Mouse (Mus musculus) heart, embryonic 13.5 days (tissue): ENCODE measurements around the gene Sugt1. TPM values are rescaled to one million over a fixed set of nuclear protein-coding genes. Genes with fewer than 3 reads are reported as not detected.

Source experiments
- ATAC-seq: fragments of 200-750 bp; cut with Nextera tagmentation; 2 replicates; pipeline ENCODE4 v1.8.0; 2017; ENCODE audit warnings: moderate TSS enrichment; ENCODE audit not compliant: insufficient number of reproducible peaks, low FRiP score, low TSS enrichment; ENCODE audit errors: extremely low read depth
- H3K27ac ChIP-seq: fragments of 300-500 bp; sonication (generic); replicated peaks from 2 replicates; pipeline ENCODE4 v1.5.1; 2015; ENCODE audit warnings: moderate library complexity, mild to moderate bottlenecking, inconsistent platforms
- H3K27me3 ChIP-seq: fragments of 300-500 bp; sonication (generic); replicated peaks from 2 replicates; pipeline ENCODE4 v1.6.1; 2015; ENCODE audit warnings: mild to moderate bottlenecking, inconsistent platforms
- H3K36me3 ChIP-seq: fragments of 300-500 bp; sonication (generic); 2 replicates; pipeline ENCODE4 v1.6.1; 2015; ENCODE audit warnings: mild to moderate bottlenecking, inconsistent platforms
- H3K4me1 ChIP-seq: fragments of 300-500 bp; sonication (generic); 2 replicates; pipeline ENCODE4 v1.6.1; 2015; ENCODE audit warnings: inconsistent platforms
- H3K4me2 ChIP-seq: fragments of 300-500 bp; sonication (generic); 2 replicates; pipeline ENCODE4 v1.6.1; 2015; ENCODE audit warnings: inconsistent platforms, mild to moderate bottlenecking, moderate library complexity
- H3K4me3 ChIP-seq: fragments of 300-500 bp; sonication (generic); 2 replicates; pipeline ENCODE4 v1.5.1; 2015; ENCODE audit warnings: moderate library complexity, mild to moderate bottlenecking, inconsistent platforms
- H3K9ac ChIP-seq: fragments of 300-500 bp; sonication (generic); 2 replicates; pipeline ENCODE4 v1.6.1; 2015; ENCODE audit warnings: inconsistent platforms, mild to moderate bottlenecking, moderate library complexity
- H3K9me3 ChIP-seq: fragments of 300-500 bp; sonication (generic); 2 replicates; pipeline ENCODE4 v1.6.1; 2016; ENCODE audit warnings: inconsistent platforms
- WGBS: fragments of 180-500 bp; shearing (Covaris S2); methylation state at CpG from one replicate; pipeline ENCODE4 v1.1.7; 2015; ENCODE audit warnings: mixed read lengths; 5-methylcytosine and 5-hydroxymethylcytosine counted together
- polyA plus RNA-seq: library from polyadenylated mRNA; unstranded; fragments of >200 nt; fragmentation: Nextera tagmentation; extraction: Ambion mirVana; gene quantifications from 2 replicates; pipeline ENCODE4 v1.2.1, GENCODE M21; 2015

The Sugt1 gene
- polyA plus RNA-seq = 95.3 and 108 TPM in 2 replicates

- under 1% methylated on average over 60 of the region's 60 CpGs for WGBS
- ATAC-seq = peak; percentile 99
- Histone ChIP-seq H3K9ac (peak within 1 kb of the TSS; percentile 87), H3K4me3 (peak within 1 kb of the TSS; percentile 73), H3K27ac (peak within 1 kb of the TSS; percentile 92), H3K4me1 (peaks cover 25% of the 10 kb centered on the region), H3K36me3 (peaks cover 25% of the 10 kb centered on the region), H3K4me2 (peak within 1 kb of the TSS; percentile 94), H3K27me3 (no peaks in the 10 kb centered on the region), H3K9me3 (no peaks in the 10 kb centered on the region)
Measured at GRCm38 (mm10) chr14:79587139-79587851, at the start of gene Sugt1. TSS of gene Sugt1 (plus strand) at chr14:79587691.

- Histone ChIP-seq H3K27me3 (no peaks in the 10 kb centered on the region), H3K36me3 (0 out of 2 replicates have a peak, but pooled peaks cover 3% of the 10 kb centered on the region), H3K9ac (no peak overlapping the region), H3K9me3 (no peaks in the 10 kb centered on the region), H3K27ac (no peak overlapping the region), H3K4me3 (no peak overlapping the region), H3K4me1 (peaks cover 45% of the 10 kb centered on the region), H3K4me2 (peak overlapping the region; percentile 49)
- ATAC-seq = no peak
Measured at GRCm38 (mm10) chr14:79537921-79538320, 49.6 kb upstream of the Sugt1 start.

GRCm38 (mm10) chr14:79541606-79542005 lies 45.9 kb upstream of the Sugt1 start:
- no peak overlapping the region for H3K27ac ChIP-seq
- no peak for ATAC-seq
- no peak overlapping the region for H3K9ac ChIP-seq
- H3K4me2 ChIP-seq = no peak overlapping the region
- H3K4me1 ChIP-seq = peaks cover 13% of the 10 kb centered on the region
- 0 out of 2 replicates have a peak, but pooled peaks cover 3% of the 10 kb centered on the region for H3K36me3 ChIP-seq
- H3K27me3 ChIP-seq = no peaks in the 10 kb centered on the region
- H3K9me3 ChIP-seq = no peaks in the 10 kb centered on the region
- no peak overlapping the region for H3K4me3 ChIP-seq

- WGBS = 65% methylated on average over 7 of the region's 7 CpGs
- Histone ChIP-seq H3K4me3 (no peak overlapping the region), H3K4me2 (no peak overlapping the region), H3K4me1 (peaks cover 10% of the 10 kb centered on the region), H3K36me3 (peaks cover 10% of the 10 kb centered on the region), H3K27ac (peak overlapping the region; percentile 45; the same call in 1 of the 2 replicates), H3K9me3 (no peaks in the 10 kb centered on the region; the same call in 1 of the 2 replicates), H3K27me3 (no peaks in the 10 kb centered on the region), H3K9ac (no peak overlapping the region)
- ATAC-seq = no peak
Measured at GRCm38 (mm10) chr14:79549343-79549742, 38.1 kb upstream of the Sugt1 start.

GRCm38 (mm10) chr14:79551929-79552328 lies 35.6 kb upstream of the Sugt1 start:
- ATAC-seq = no peak
- Histone ChIP-seq H3K9ac (no peak overlapping the region), H3K4me3 (no peak overlapping the region), H3K9me3 (no peaks in the 10 kb centered on the region; the same call in 1 of the 2 replicates), H3K4me2 (no peak overlapping the region), H3K4me1 (peaks cover 12% of the 10 kb centered on the region), H3K27me3 (no peaks in the 10 kb centered on the region), H3K36me3 (peaks cover 18% of the 10 kb centered on the region), H3K27ac (no peak overlapping the region)
- 80% methylated on average over 2 of the region's 2 CpGs for WGBS

GRCm38 (mm10) chr14:79552854-79553253 lies 34.6 kb upstream of the Sugt1 start:
- no peak overlapping the region for H3K27ac ChIP-seq
- no peaks in the 10 kb centered on the region; the same call in 1 of the 2 replicates for H3K9me3 ChIP-seq
- H3K36me3 ChIP-seq = peaks cover 18% of the 10 kb centered on the region
- peaks cover 12% of the 10 kb centered on the region for H3K4me1 ChIP-seq
- WGBS = 90% methylated on average over 1 of the region's 1 CpGs
- no peak overlapping the region for H3K4me2 ChIP-seq
- H3K27me3 ChIP-seq = no peaks in the 10 kb centered on the region
- H3K4me3 ChIP-seq = no peak overlapping the region
- ATAC-seq = no peak
- no peak overlapping the region for H3K9ac ChIP-seq

GRCm38 (mm10) chr14:79557796-79558195 lies 29.7 kb upstream of the Sugt1 start:
- Histone ChIP-seq H3K4me3 (no peak overlapping the region), H3K27ac (no peak overlapping the region), H3K27me3 (no peaks in the 10 kb centered on the region), H3K4me1 (peaks cover 7% of the 10 kb centered on the region; the same call in 1 of the 2 replicates), H3K36me3 (peaks cover 32% of the 10 kb centered on the region), H3K9ac (no peak overlapping the region), H3K9me3 (no peaks in the 10 kb centered on the region; the same call in 1 of the 2 replicates), H3K4me2 (no peak overlapping the region)
- no peak for ATAC-seq
- 95% methylated on average over 1 of the region's 1 CpGs for WGBS

GRCm38 (mm10) chr14:79562745-79563144 lies 24.7 kb upstream of the Sugt1 start:
- H3K4me1 ChIP-seq = peaks cover 4% of the 10 kb centered on the region; the same call in 1 of the 2 replicates
- H3K36me3 ChIP-seq = peaks cover 49% of the 10 kb centered on the region
- WGBS = 10% methylated on average over 5 of the region's 5 CpGs
- H3K4me3 ChIP-seq = no peak overlapping the region
- no peak overlapping the region for H3K9ac ChIP-seq
- H3K4me2 ChIP-seq = no peak overlapping the region
- peak overlapping the region; percentile 13; the same call in 1 of the 2 replicates for H3K27ac ChIP-seq
- no peaks in the 10 kb centered on the region for H3K27me3 ChIP-seq
- peak; percentile 5; the same call in 1 of the 2 replicates for ATAC-seq
- H3K9me3 ChIP-seq = no peaks in the 10 kb centered on the region; the same call in 1 of the 2 replicates

- Histone ChIP-seq H3K27ac (no peak overlapping the region), H3K9ac (no peak overlapping the region), H3K4me3 (no peak overlapping the region), H3K27me3 (no peaks in the 10 kb centered on the region), H3K9me3 (no peaks in the 10 kb centered on the region; the same call in 1 of the 2 replicates), H3K4me2 (no peak overlapping the region), H3K4me1 (peaks cover 4% of the 10 kb centered on the region; the same call in 1 of the 2 replicates), H3K36me3 (peaks cover 68% of the 10 kb centered on the region)
- WGBS = 70% methylated on average over 6 of the region's 6 CpGs
- ATAC-seq = no peak
Measured at GRCm38 (mm10) chr14:79564784-79565183, 22.7 kb upstream of the Sugt1 start.

GRCm38 (mm10) chr14:79573482-79574191 lies 13.9 kb upstream of the Sugt1 start:
- ATAC-seq = no peak
- H3K9ac ChIP-seq = no peak overlapping the region
- H3K27ac ChIP-seq = no peak overlapping the region
- no peaks in the 10 kb centered on the region for H3K4me1 ChIP-seq
- H3K36me3 ChIP-seq = peaks cover 65% of the 10 kb centered on the region
- 87% methylated on average over 13 of the region's 13 CpGs for WGBS
- H3K4me2 ChIP-seq = no peak overlapping the region
- no peaks in the 10 kb centered on the region for H3K27me3 ChIP-seq
- H3K9me3 ChIP-seq = no peaks in the 10 kb centered on the region
- no peak overlapping the region for H3K4me3 ChIP-seq

GRCm38 (mm10) chr14:79574361-79574760 lies 13.1 kb upstream of the Sugt1 start:
- H3K9me3 ChIP-seq = no peaks in the 10 kb centered on the region
- no peak overlapping the region for H3K9ac ChIP-seq
- no peaks in the 10 kb centered on the region for H3K4me1 ChIP-seq
- no peaks in the 10 kb centered on the region for H3K27me3 ChIP-seq
- ATAC-seq = no peak
- no peak overlapping the region for H3K4me3 ChIP-seq
- H3K27ac ChIP-seq = no peak overlapping the region
- no peak overlapping the region for H3K4me2 ChIP-seq
- peaks cover 66% of the 10 kb centered on the region for H3K36me3 ChIP-seq
- 97% methylated on average over 1 of the region's 1 CpGs for WGBS
